Mouse (Mus musculus): ENCODE data around the gene Gm525. TPM values are rescaled to one million over a fixed set of nuclear protein-coding genes. Genes with fewer than 3 reads are reported as not detected.
"Not testable (repeated sequence)": the region's sequence is repeated elsewhere in the genome, so short reads cannot be mapped to it uniquely, and the experiment has no call there.

The Gm525 gene
- total RNA-seq (2021) = not detected in 2 replicates
- long read RNA-seq = 0 reads

DNA sequence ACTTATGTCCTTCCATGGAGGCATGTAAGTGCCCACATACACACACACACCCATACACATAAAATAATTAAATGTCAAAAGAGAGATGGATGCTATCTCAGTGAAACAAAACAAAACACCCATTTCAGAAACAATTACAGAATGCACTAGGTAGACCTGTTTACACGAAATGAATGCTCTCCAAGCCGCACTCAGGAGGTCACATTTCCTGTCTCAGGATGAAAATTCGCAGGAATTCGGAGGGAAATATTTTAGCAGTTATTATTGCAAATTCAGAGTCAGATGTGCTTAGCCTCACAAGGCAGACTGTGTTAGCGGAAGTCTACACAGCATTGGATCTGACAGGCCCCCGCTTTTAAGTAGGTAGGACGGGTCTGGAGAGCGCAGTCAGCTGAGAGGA, at the start of gene Gm525:
TSS of gene Gm525 (plus strand) at position 301 of the 400 bp plus-strand sequence.
- no peak for DNase-seq

DNA sequence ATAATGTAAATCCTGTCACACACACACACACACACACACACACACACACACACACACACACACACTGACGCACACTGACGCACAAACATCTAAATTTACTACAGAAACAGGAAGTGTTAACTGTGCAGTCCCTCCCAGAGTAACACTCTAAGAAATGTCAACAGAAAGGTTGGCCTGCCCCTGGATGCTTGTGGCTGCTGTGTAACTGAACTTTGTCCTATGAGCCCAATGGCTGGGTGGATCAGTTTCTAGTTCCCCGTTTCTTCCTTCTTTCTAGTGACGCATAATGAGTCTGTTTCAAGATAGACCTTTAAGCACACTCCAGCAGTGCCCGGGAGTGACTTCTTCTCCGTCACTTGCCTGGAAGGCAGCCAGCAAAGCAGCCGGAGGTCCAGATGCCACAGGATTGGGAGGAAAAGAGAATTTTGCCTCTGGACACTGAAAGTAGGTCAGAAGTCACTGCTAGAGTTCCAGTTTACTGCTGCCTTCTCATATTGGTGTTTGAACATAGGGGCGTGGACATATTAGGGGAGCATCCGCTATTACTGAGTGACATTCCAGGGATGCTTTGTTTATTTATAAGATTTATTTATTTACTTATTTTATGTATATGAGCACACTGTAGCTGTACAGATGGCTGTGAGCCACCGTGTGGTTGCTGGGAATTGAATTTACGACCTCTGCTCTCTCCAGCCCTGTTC, 49.3 kb upstream of the Gm525 start:
- DNase-seq = peak; percentile 91

DNA sequence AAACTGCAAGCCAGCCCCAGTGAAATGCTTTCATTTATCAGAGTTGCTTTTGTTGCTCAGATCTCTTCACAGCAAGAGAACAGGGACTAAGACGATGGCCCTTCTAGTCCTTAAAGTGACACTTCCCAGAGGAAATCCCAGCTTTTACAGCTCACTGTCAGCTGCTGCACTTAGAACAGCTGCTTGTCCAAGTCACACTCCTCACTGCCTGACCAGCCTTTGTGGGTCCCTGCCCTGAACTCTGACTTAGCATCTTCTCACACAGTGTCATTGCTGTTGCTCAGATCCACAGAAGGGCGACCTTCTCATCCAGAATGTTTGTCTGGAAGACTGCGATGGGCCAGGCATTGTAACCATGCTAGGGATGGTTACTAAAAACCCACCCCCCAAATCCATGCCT, 48.0 kb upstream of the Gm525 start:
- no peak for DNase-seq

DNA sequence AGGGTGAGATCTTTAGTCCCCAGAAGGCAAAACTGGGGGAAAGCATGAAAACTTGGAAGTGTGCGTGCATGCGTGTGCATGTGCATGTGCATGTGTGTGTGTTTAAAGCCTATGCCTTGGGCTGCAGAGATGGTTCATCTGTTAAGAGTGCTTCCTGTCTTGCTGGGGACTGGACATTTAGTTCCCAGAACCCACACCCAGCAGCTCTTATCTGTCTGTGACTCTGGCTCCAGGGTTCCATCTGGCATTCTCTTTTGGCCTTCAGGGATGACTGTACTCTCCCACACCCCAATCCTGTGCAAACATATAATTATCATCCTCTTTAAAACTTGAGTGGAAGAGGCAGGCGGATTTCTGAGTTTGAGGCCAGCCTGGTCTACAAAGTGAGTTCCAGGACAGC, 47.5 kb upstream of the Gm525 start:
- DNase-seq = no peak

DNA sequence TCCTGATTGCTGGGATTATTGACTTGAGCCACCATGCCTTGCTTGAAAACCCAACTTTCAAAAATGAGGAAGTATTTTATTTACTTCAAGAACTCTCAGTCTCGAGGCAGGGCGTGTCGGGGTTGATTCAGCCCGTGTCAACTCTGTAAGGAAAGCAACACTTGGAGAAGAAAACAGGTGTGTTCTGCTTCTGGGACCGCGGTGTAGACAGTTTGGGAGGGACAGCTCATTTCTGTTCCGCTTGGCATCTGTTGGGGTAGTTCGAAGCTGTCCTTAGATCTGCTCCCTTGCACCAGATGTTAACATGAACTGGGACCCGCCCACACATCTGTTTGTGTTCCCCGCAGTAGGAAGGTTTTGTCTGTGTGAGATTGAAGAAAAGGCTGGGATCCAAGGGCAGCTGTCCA, 45.7 kb upstream of the Gm525 start:
- DNase-seq = no peak

DNA sequence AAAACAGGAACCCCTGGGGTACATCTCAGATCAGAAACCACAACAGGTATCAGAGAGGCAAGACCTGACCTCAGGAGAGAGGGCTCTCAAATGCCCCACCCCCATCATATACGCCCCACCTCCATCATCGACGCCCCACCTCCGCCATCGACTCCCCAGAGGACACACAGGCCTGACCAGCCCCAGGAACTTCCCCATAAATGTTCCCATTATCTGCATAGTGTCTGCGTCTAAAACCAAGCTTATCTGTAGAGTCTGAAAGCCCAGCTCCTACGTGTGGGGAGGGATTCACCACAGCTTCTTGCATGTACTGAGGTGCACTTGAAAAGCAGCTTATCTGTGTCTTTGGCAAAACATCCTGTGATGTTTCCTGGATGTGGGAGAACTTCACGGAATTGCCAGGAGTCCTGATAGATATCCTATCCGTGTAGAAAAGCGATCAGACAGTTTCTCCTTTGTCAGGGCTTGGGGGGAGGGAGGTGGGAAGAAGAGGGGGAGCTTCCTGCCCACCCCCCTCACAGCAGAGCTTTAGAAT, 44.7 kb upstream of the Gm525 start:
- DNase-seq = no peak

DNA sequence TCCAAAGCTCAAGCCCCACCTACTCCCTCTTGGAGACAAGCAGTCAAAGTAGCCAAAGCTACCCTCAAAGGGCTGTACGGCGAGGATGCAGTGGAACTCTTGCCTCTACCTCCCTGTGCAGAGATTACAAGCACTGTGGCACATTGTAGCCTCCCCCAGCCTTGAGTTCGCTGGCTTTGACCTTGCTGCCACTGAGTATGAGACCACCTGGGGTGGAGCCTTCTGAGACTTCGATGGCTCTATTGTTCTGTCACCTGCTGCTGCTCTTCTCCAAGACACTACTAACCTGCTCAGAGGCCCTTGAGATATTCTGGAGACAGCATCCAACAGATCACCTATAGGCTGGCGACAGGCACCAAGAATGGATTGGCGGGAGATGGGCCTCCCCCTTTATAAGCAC, 43.1 kb upstream of the Gm525 start:
- no peak for DNase-seq

DNA sequence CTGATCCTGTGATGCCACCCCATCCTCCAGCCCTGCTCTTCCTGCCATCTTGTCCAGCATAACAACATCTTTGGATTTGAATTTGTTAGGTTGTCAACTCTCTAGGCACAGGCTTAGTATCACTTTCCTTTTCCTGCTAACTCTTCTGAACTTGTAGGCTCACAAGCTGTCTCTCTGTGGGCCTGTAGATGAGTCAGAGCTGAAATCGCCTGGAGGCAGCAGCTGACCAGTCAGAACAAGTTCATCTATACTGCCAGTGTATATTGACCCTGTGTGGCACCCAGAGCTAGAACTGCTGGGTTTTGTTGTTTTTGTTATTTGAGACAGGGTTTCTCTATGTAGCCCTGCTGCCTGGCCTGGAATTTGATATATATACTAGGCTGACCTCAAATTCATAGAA, 42.5 kb upstream of the Gm525 start:
- no peak for DNase-seq

DNA sequence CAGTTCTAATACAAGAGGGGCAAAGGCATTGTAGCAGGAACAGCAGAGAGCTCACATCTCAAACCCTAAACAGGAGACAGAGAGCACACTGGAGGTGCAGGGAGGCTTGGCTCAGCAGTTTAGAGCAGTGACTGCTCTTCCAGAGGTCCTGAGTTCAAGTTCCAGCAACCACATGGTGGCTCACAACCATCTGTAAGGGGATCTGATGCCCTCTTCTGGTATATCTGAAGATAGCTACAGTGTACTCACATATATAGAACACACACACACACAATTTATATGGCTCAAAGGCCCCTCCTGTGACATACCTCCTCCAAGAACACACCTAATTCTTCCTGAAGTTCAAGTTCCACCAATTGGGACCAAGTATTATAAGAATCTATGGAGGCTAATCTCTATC, 39.0 kb upstream of the Gm525 start:
- no peak for DNase-seq

DNA sequence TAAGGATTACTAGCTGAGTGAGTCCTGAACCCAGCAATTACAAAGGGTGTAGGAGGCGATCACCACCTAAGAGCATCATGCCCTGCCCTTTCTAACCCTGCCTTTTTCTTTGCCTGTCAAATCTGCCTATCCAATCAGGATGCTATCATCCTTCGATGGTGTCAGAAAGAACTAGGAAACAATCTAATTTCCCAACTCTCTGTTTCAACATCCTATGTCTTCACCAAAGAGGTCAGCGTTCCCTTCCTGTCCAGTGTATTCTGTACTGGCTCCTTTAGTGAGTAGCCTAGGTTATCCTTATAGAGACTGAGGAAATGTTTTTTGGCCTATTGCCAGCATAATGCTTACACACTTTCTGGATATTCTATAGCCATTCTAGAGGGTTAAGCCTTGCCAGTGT, 38.1 kb upstream of the Gm525 start:
- DNase-seq = no peak

DNA sequence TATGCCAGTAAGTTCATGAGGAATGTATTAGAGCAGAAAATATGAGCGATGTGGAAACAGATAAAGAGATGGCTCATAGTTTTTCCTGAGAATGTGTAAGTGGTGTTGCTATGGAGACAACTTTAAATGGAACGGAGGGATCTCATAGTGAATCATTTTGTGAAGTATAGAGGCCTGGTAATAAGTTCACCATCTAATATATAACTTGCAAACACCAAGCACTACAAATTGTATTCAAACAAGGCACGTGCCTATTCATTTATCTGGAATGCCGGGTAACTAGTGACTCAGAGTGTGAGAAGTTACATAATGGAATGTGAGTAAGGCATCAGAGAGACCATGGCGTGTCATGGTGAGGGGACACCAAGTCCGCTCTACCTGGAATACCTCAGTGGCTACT, 35.1 kb upstream of the Gm525 start:
- no peak for DNase-seq

DNA sequence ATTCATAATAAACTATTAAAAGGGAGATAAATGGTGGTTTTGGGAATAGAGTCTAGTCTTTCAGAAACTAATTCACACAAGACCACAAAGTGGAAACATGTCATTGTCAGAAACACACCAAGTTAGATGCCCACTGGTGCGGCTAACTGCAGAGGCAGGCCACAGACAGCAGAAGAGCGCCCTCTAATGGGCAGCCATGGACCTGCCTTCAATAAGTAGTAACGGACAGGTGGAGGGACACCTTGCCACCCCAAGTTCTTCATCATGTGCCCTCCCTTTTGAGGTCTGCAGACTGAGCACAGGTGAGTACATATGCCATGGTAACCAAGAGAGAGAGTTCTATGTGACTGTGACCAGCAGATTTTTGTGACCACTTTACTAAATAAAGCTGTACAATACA, 34.3 kb upstream of the Gm525 start:
- peak; percentile 70 for DNase-seq

DNA sequence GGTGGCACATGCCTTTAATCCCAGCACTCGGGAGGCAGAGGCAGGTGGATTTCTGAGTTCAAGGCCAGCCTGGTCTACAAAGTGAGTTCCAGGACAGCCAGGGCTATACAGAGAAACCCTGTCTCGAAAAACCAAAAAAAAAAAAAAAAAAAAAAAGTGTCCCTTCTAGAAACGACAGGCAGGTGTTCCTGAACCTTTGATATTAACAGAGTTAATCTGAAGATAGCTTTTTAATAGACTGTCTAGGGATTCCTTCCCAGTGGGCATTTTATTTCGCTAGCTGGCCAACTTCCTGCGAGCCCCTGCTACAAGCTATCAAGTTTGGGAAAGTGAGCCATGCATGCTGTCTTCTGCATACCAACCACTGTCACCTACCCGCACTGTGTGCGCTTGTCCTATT, 32.6 kb upstream of the Gm525 start:
- DNase-seq = not testable (repeated sequence)

DNA sequence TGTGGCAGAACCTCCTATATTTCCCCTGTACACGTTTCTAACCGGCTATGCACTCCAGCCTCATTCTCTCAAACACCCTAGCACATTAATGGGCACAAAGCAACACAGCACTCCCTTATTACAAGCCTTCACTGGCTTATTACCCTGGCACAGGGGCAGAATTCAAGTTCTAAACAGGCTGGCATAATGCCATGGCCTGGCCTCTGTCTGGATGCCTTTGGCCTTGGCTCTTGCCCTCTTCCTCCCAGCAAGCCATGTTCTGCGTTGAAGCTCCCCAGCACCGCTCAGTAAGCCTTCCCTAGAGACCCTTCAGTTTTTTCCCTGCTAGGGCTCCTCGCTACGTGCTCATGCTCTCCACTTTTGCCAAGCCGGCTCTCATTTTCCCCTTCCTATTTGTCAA, 30.6 kb upstream of the Gm525 start:
- peak; percentile 53 for DNase-seq

DNA sequence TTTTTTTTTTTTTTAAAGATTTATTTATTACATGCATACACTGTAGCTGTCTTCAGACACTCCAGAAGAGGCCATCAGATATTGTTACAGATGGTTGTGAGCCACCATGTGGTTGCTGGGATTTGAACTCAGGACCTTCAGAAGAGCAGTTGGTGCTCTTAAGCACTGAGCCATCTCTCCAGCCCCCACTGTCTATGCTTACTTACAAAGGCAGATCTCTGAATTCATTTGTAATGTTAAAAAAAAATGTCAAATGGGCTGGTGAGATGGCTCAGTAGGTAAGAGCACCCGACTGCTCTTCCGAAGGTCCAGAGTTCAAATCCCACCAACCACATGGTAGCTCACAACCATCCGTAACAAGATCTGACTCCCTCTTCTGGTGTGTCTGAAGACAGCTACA, 28.1 kb upstream of the Gm525 start:
- not testable (repeated sequence) for DNase-seq

DNA sequence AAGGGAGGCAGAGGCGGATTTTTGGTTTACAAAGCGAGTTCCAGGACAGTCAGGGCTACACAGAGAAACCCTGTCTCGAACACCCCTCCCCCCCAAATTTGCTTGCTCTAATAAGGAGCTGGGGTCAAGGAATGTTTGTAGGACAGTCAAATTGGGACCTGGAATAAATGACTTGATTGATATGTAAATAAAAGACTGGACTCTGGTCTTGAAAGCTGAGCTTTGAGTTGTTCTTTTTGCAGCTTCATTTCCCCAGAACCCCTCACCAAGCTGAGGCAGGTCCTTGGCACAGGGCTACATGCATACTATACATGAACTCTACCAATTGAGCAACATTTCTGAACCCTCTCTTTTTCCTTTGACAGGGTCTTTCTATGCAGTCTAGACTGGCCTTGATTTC, 27.6 kb upstream of the Gm525 start:
- no peak for DNase-seq

DNA sequence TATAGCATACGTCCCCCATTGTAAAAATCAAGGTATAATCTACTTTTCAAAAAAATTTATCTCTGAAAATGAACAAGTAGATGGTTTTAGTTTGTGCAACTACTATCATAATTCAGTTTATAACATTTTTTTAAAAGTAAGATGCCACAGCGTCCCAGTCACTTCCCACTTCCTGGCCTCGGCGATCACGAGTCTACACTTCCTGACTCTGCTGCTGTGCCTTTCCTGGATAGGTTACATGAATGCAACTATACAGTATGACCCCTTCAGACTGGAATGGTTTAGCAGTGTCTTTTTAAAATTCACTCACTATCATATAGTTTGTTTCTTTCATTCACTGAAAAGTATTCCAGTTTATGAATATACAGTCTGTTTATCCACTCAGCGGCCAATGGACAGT, 21.9 kb upstream of the Gm525 start:
- DNase-seq = no peak

DNA sequence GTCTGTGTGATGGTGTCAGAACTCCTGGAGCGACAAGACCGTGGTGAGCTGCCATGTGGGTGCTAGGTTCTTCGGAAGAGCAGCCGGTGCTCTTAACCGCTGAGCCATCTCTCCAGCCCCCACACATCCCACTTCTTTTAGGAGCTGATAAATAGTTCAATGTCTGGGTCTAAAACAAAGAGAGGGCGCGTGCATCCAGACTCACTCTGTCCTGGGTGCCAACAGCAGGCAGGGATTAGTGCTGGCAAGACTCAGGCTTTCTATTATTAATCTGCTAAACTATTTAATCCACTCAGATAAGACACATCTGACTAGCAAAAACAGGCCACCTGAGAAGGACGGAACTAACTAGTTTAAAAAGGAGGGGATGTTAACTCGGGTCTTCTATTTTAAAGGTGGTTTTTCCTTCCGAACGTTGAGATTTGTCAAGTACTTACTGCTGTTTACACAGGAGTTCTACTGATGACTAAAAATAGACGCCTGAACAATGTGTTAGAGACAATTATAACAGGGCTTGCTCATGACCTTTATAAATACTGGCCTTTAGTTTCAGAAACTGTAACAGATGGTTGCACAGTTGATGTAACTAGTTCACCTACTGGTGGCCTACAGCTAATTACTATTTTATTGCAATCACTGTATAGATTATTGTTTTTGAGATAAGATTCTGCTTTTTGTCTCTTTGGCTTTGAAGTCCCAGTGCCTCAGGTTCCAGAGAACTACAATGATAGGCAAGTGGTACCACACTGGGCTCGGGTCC, 17.5 kb upstream of the Gm525 start:
- no peak for DNase-seq

DNA sequence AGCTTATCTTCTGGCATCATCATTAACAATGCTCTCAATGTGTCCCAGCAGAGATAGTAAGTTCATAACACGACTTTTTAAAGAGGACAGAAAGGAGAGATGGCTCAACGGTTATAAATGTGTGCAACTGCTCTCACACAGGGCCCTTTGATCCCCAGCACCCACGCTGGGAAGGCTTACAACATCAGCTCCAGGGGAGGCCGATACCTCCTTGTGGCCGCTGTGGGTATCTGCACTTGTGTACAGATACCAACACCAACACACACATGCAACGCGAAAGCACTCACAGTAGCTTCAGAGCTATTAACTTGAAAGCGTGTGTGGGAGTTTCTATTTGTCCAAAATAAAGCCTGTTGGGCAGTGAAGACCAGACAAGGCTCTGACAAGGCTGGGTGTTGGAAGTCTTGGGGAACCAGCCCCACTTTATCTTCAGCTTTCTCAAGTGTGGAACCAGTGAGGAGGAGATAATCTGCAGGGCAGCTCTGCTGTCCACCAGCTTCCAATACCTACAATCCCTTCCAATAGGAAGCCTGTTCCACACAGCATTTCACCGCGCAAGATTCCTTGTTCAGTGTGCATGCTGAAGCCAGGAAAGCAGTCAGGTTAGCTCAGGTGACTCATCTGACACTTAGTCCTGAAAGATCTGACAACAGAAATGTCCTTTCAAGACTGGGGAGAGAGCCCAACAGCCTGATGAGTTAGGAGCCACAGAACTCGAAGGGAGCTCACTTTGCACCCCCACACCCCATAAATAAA, 14.9 kb upstream of the Gm525 start:
- DNase-seq = peak; percentile 17

DNA sequence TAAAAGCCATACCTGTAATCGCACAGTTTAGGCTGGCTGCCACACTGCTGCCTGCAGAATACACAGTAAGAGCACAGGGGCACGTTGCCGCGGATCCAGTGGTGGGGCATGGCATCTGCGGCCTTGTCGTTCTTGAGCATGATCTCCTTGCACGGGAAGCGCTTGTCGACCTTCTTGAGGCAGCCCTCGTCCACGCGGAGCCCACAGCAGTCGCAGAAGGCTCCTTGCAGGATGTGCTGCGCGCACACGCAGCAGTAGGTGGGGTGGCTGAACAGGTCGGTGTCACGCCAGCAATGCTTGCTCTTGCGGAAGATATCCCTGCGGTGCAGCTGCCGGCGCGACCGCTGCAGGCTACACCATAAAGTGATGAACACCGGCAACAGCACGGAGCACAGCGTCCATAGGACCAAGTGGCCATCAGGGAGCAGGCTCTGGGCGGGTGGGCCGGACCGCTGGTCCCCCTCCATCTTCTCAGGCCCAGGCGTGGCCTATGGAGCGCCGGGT, 13.7 kb upstream of the Gm525 start:
- peak; percentile 32 for DNase-seq

DNA sequence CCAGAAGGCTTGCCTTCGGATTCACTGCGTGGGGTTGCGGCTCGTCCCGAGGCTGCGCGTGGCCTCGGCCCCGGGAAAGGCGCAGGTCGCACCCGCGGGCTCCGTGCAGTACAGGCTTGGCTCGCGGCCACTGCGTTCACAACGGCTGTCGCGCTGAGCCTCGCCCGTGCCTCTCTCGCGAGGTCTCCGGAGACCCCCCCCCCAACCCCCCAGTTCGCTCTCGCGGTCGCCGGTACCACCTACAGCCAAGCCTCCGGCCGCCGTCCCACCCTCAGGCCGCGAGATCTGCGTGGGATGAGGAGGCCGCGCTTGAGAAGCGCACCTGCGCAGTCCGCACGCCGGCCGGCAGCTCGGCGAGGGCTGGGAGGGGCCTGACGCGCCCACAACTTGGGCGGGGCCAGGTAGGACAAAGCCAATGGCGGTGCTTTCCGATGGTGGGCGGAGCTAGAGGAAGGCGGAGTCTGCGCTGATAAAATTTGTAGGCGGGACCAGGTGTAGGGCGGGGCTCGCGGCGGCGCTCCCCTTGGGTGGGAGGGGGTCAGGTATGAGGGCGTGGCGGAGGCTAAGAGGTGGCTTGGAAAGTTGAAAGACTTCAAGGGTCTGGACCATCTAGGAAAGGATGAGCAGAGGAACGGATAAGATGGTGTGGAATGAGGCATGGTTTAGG, 13.1 kb upstream of the Gm525 start:
- peak; percentile 91 for DNase-seq

DNA sequence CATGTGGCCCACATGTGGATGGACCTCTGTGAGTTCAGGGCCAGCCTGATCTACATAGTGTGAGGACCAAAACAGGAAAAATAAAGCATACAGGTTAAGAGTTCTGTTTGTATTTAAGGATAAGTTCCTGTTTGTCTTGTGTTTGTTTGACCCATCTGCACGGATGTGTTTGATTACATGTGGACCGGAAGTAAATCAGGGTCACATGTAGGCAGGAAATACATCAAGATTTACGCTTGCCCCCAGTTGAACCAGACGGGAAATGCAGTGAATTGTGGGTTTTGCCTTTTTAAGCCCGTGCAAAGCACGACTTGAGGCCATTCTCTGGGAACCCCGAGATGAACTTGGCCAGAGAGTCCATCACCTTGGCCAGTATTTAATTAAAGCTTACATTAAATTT, 12.3 kb upstream of the Gm525 start:
- no peak for DNase-seq
